Mouse (Mus musculus) E14TG2a.4 (cell line): ENCODE results near the gene Gemin7.
"Not testable (repeated sequence)": the region's sequence is repeated elsewhere in the genome, so short reads cannot be mapped to it uniquely, and the experiment has no call there.

Experiments
- H3K27me3 ChIP-seq: 2 replicates; pipeline ENCODE4 v1.6.1; 2014; ENCODE audit warnings: low read length, control low read depth; ENCODE audit not compliant: insufficient read depth
- H3K36me3 ChIP-seq: 2 replicates; pipeline ENCODE4 v1.6.1; 2014; ENCODE audit warnings: low read length, control low read depth; ENCODE audit not compliant: insufficient read depth
- H3K4me1 ChIP-seq: replicated peaks from 2 replicates; pipeline ENCODE4 v1.6.1; 2014; ENCODE audit warnings: low read depth, low read length, control low read depth
- H3K4me3 ChIP-seq: replicated peaks from 2 replicates; pipeline ENCODE4 v1.5.1; 2014; ENCODE audit warnings: mild to moderate bottlenecking, low read length
- H3K9me3 ChIP-seq: 2 replicates; pipeline ENCODE4 v1.6.1; 2014; ENCODE audit warnings: low read length, control low read depth
- CTCF ChIP-seq: conservative IDR thresholded peaks from 2 replicates; pipeline ENCODE4 v1.5.1; 2014; ENCODE audit warnings: low read length
- NANOG ChIP-seq: IDR thresholded peaks from 2 replicates; pipeline ENCODE4 v1.6.1; 2014; ENCODE audit warnings: borderline replicate concordance, low read length, mixed read lengths
- POU5F1 ChIP-seq: IDR thresholded peaks from 2 replicates; pipeline ENCODE4 v1.6.1; 2014; ENCODE audit warnings: low read length, borderline replicate concordance

Gemin7 gene

DNA sequence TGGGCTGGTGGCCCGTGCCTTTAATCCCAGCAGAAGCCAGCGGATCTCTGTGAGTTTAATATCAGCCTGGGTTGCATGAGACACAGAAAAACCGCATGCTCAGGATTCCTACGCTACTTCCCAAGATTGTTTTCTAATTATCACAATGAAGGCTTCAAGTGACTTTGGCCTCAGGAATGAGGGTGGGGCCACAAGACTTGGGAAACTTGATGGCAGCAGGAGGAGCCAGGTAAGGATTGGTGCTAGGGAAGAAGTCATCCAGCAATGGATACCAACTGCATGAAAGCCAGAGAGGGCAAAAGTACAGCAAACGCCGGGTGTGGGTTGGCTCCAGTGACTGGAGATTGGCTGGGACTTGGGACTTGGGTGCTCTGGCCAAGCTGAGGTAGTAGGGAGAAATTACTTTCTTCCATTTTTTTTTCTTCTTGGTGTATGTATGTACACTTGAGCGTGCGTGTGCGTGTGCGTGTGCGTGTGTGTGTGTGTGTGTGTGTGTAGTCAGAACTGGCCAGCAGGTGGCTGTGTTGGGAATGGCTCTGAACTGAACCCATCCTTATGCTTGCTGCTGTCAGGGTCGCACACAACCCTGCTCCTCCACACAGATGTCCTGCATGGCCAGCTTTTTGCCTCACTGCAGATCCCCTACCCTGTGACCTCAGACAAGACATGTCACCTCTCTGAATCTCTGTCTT lies 32.4 kb upstream of the Gemin7 start:
- Histone ChIP-seq H3K4me3 (0 out of 2 replicates have a peak overlapping the region, but pooled peaks have one; percentile 20), H3K27me3 (no peaks in the 10 kb centered on the region), H3K36me3 (peaks cover 47% of the 10 kb centered on the region), H3K4me1 (peaks cover 53% of the 10 kb centered on the region), H3K9me3 (peaks cover 4% of the 10 kb centered on the region; the same call in 1 of the 2 replicates)
- TF ChIP-seq POU5F1 (no peak), CTCF (peak; percentile 28)

DNA sequence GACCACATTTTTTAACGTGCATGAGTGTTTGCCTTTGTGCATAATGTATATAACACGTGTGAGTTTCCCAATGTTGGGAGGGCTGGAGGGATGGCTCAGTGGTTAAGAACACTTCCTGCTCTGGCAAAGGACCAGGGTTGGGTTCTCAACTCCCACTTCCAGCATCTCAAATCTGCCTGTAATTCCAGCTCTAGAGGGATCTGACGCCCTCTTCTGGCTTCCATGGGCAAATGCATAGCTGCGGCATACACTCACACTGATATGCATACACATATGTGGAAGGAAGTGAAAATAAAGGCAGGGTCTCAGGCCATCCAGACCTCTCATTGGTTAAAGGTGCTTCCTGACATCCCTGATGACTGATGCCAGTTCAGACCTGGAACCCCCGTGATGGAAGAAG lies 29.9 kb upstream of the Gemin7 start:
- no peaks in the 10 kb centered on the region for H3K27me3 ChIP-seq
- no peak overlapping the region for H3K4me3 ChIP-seq
- TF ChIP-seq CTCF = peak; percentile 43
- TF ChIP-seq POU5F1 = no peak
- H3K4me1 ChIP-seq = peaks cover 52% of the 10 kb centered on the region
- H3K9me3 ChIP-seq = peaks cover 4% of the 10 kb centered on the region; the same call in 1 of the 2 replicates
- peaks cover 33% of the 10 kb centered on the region for H3K36me3 ChIP-seq

DNA sequence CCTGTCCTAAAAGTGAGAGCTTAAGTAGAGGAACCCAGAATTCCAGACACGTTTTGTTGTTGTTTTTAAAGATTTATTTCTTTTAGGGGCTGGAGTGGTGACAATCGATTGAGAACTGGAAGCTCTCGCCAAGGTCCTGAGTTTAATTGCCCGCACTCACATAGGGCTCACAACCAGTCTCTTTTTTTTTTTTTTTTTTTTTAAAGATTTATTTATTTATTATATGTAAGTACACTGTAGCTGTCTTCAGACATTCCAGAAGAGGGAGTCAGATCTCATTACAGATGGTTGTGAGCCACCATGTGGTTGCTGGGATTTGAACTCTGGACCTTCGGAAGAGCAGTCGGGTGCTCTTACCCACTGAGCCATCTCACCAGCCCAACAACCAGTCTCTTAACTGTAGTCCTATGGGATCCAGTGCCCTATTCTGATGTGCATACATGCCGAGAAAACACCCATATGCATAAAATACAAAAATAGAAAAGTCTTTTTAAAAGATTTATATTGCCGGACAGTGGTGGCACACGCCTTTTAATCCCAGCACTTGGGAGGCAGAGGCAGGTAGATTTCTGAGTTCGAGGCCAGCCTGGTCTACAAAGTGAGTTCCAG lies 27.3 kb upstream of the Gemin7 start:
- H3K9me3 ChIP-seq, H3K27me3 ChIP-seq: not testable (repeated sequence)
- peaks cover 62% of the 10 kb centered on the region for H3K4me1 ChIP-seq
- H3K36me3 ChIP-seq = peaks cover 46% of the 10 kb centered on the region
- peak overlapping the region; percentile 99 for H3K4me3 ChIP-seq

DNA sequence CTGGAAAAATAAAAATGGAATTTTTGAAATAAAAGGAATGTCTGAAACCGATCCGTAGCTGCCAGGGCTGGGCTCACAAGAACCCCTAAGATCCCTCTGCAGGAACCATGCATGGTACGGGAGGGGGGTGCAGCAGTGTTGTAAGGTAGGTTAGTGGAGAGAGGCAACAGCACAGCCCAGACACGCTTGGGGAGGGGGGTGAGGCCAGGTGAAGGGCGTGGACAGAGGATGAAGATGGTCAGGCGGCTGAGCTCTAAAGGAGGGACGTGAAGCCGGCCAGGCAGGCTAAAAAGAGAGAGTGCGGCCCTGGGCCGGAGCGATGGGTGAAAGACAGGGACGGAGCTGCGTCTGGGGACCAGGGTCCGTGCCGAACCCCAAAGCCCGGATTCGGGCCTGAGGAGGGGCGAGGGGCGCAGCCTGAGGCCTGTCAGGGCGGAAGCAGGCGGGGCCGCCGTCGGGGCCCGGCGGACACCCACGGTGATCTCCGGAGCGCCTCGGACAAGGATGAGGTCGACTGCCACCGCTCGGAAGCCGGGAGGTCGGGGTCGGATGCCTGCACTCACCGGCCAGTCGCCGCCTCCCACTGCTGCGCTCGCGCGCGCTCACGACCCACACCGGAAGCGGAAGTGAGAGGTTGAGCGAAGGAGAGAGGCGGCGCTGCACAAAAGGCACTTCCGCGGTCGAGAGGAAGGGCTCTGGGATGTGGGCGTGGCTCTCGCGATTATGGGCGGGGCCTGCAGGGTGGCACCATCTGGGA lies 26.6 kb upstream of the Gemin7 start, which contains the start of gene Clasrp:
Clasrp (minus strand) TSS at position 638 of the 757 bp plus-strand sequence.
- H3K9me3 ChIP-seq = no peaks in the 10 kb centered on the region
- H3K4me3 ChIP-seq = peak within 1 kb of the TSS; percentile 99
- H3K27me3 ChIP-seq = no peaks in the 10 kb centered on the region
- H3K36me3 ChIP-seq = peaks cover 53% of the 10 kb centered on the region
- TF ChIP-seq NANOG (no peak), CTCF (no peak), POU5F1 (no peak)
- peaks cover 63% of the 10 kb centered on the region for H3K4me1 ChIP-seq

DNA sequence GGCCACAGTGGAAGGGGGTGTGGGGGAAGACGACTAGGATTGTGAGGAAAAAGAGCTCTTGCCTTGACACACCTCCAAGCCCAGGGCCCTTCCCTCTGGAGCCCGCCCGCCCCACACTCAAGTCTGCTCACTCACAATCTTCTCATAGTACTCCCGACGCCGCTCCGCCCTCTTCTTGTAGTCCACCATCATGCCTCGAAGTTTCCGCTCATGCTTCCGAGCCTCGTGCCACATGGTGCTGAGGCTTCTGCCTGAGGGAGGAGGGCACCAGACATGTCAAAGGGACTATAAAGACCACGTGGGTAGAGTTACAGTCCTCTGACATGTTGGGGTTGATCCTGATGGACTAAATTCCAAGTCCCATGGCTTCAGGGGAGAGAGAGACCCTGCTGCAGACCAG lies 25.7 kb upstream of the Gemin7 start:
- no peak for TF ChIP-seq CTCF
- TF ChIP-seq POU5F1 = no peak
- TF ChIP-seq NANOG = no peak
- H3K27me3 ChIP-seq = no peaks in the 10 kb centered on the region
- peak overlapping the region; percentile 99 for H3K4me3 ChIP-seq
- H3K4me1 ChIP-seq = peaks cover 63% of the 10 kb centered on the region
- H3K9me3 ChIP-seq = no peaks in the 10 kb centered on the region
- peaks cover 63% of the 10 kb centered on the region for H3K36me3 ChIP-seq

DNA sequence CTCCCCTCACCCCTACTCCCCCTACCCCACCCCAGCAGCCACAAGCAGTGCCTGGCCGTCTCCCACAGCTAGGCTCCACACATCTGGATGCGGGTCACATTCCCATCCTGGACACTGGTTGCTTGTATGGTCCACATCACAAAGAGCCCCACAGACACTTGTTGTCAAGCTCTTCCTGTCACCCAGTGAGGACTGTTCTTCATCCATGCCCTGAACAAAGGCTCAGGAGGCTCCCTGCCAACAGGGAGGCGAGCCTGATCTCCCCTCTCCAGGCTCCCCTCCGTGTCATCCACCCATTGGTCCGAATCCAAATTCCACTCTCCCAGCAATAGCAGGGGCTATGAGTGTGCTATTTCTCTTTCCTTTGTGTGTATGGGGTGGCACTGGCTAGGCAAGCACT lies 23.2 kb upstream of the Gemin7 start:
- Histone ChIP-seq H3K36me3 (peaks cover 70% of the 10 kb centered on the region), H3K9me3 (no peaks in the 10 kb centered on the region), H3K4me1 (peaks cover 75% of the 10 kb centered on the region), H3K27me3 (no peaks in the 10 kb centered on the region), H3K4me3 (no peak overlapping the region)
- no peak for TF ChIP-seq CTCF
- no peak for TF ChIP-seq POU5F1
- TF ChIP-seq NANOG = no peak

DNA sequence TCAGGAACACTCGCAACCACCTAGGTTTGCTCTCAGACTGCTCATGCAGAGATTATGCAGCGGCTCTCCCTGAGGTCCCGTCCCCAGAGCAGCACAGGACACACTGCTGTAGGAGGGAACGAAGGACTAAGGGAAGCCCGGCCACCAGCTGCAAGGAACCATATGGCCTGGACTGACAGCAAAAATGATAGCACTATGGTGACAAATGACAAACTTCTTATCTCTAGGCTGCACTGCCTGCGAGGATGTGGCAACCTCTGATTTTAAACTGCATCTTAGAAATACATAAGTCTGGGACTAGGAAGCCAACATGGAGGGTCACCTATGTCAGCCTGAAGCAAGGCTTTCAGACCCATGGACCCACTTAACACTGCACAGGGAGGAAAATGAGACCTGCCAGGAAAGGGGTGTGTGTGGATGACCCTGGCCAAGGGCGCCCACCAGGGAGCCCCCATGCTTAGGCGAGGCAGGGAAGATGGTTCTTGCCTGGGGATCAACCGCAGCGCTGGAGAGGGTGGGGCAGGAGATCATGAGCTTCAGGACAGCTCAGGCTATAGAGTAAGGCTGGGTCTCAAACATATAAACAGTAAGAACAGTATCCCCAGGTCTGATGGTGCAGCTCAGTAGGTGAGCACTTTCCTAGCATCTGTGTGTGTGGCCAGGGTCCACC lies 15.8 kb upstream of the Gemin7 start:
- Histone ChIP-seq H3K4me1 (peaks cover 87% of the 10 kb centered on the region), H3K36me3 (peaks cover 93% of the 10 kb centered on the region), H3K27me3 (no peaks in the 10 kb centered on the region), H3K9me3 (no peaks in the 10 kb centered on the region), H3K4me3 (peak overlapping the region; percentile 30; the same call in 1 of the 2 replicates)
- no peak for TF ChIP-seq CTCF
- TF ChIP-seq NANOG = no peak
- TF ChIP-seq POU5F1 = no peak

DNA sequence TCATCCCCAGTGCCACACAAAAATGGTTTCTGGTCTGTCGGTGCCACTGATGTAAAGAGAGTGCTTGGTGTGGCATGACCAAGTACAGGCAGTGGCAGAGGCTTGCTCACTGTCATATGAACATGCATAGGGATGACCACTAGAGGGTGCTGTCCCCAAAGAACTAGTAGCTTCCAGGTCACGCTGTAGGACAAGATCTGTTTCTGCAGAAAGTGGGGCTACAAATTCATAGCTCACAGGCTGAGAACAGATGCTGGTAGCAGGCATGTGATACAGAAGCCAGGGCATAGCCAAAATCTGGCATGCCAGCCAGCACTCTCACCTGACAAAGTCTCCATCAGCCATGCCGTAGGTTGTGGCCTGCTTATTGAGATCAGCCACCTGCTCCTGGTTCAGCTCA lies 12.5 kb upstream of the Gemin7 start:
- H3K36me3 ChIP-seq = peaks cover 92% of the 10 kb centered on the region
- H3K27me3 ChIP-seq = peaks cover 13% of the 10 kb centered on the region
- H3K9me3 ChIP-seq = no peaks in the 10 kb centered on the region
- no peak overlapping the region for H3K4me3 ChIP-seq
- TF ChIP-seq POU5F1 (no peak), NANOG (no peak), CTCF (peak; percentile 89)
- H3K4me1 ChIP-seq = peaks cover 85% of the 10 kb centered on the region
